Mouse (Mus musculus) left cerebral cortex, adult 8-10 months (tissue): ENCODE data around the gene Igfbp1. TPM values are rescaled to one million over a fixed set of nuclear protein-coding genes. Genes with fewer than 3 reads are reported as not detected.

Source experiments
- DNase-seq, 2 experiments: peaks; one replicate each; pipeline ENCODE4 v3.0.0; 2022; ENCODE audit warnings: low spot score in 2 of 2
- total RNA-seq, 4 experiments: library from RNA; stranded (reverse); gene quantifications; 2 replicates each; pipeline ENCODE4 v1.2.4; 2022

Igfbp1 gene
- not detected for total RNA-seq

GRCm38 (mm10) chr11:7197491-7197941, at the start of gene Igfbp1:
Gene Igfbp1 (plus strand): TSS chr11:7197782.
- DNase-seq, result no peak

- DNase-seq, result no peak
These were observed 49.6 kb upstream of the Igfbp1 start for GRCm38 (mm10) chr11:7147945-7148344.

- DNase-seq, result no peak
These were observed 48.1 kb upstream of the Igfbp1 start for GRCm38 (mm10) chr11:7149471-7149870.

GRCm38 (mm10) chr11:7150511-7150910, 47.1 kb upstream of the Igfbp1 start:
- no peak for DNase-seq

GRCm38 (mm10) chr11:7152371-7152770, 45.2 kb upstream of the Igfbp1 start:
- DNase-seq, result no peak

- no peak for DNase-seq
These were observed 44.5 kb upstream of the Igfbp1 start for GRCm38 (mm10) chr11:7153081-7153480.

GRCm38 (mm10) chr11:7156427-7156826, 41.2 kb upstream of the Igfbp1 start:
- DNase-seq, result no peak

- DNase-seq, result no peak
These were observed 39.4 kb upstream of the Igfbp1 start for GRCm38 (mm10) chr11:7158196-7158595.

GRCm38 (mm10) chr11:7160146-7160545, 37.4 kb upstream of the Igfbp1 start:
- DNase-seq, result no peak

- no peak for DNase-seq
These were observed 36.9 kb upstream of the Igfbp1 start for GRCm38 (mm10) chr11:7160637-7161101.

GRCm38 (mm10) chr11:7161502-7162174, 35.9 kb upstream of the Igfbp1 start:
- DNase-seq, result no peak

GRCm38 (mm10) chr11:7164416-7164815, 33.2 kb upstream of the Igfbp1 start:
- DNase-seq, result no peak

GRCm38 (mm10) chr11:7169645-7170044, 27.9 kb upstream of the Igfbp1 start:
- DNase-seq, result no peak

- no peak for DNase-seq
These were observed 23.9 kb upstream of the Igfbp1 start for GRCm38 (mm10) chr11:7173664-7174063.

- DNase-seq, result no peak
These were observed 18.9 kb upstream of the Igfbp1 start for GRCm38 (mm10) chr11:7178724-7179123.

- DNase-seq, result no peak
These were observed 18.3 kb upstream of the Igfbp1 start for GRCm38 (mm10) chr11:7179276-7179675.

GRCm38 (mm10) chr11:7182409-7183042, 15.1 kb upstream of the Igfbp1 start:
- DNase-seq, result no peak

GRCm38 (mm10) chr11:7184420-7184819, 13.2 kb upstream of the Igfbp1 start:
- DNase-seq, result no peak

- DNase-seq, result no peak
These were observed 10.1 kb upstream of the Igfbp1 start for GRCm38 (mm10) chr11:7187472-7187871.

- DNase-seq, result no peak
These were observed 9.1 kb upstream of the Igfbp1 start, which contains the start of gene Gm11985 for GRCm38 (mm10) chr11:7188469-7188868. Gene Gm11985 (minus strand): TSS chr11:7188569.

GRCm38 (mm10) chr11:7192710-7193109, 4.9 kb upstream of the Igfbp1 start:
- no peak for DNase-seq

GRCm38 (mm10) chr11:7193134-7193533, 4.4 kb upstream of the Igfbp1 start:
- no peak for DNase-seq
